Mouse (Mus musculus) central nervous system, embryonic 14 days (tissue): ENCODE data around the gene Ppp1r12c. TPM values are rescaled to one million over a fixed set of nuclear protein-coding genes. Genes with fewer than 3 reads are reported as not detected.

ENCODE experiments used
- polyA plus RNA-seq: library from polyadenylated mRNA; depleted of rRNA; stranded (reverse); fragments of >200 nt; gene quantifications from 2 replicates; pipeline ENCODE4 v1.2.3, GENCODE M21; 2012; rRNA removed

Ppp1r12c gene
- 97.6 and 105 TPM in 2 replicates for polyA plus RNA-seq

DNA sequence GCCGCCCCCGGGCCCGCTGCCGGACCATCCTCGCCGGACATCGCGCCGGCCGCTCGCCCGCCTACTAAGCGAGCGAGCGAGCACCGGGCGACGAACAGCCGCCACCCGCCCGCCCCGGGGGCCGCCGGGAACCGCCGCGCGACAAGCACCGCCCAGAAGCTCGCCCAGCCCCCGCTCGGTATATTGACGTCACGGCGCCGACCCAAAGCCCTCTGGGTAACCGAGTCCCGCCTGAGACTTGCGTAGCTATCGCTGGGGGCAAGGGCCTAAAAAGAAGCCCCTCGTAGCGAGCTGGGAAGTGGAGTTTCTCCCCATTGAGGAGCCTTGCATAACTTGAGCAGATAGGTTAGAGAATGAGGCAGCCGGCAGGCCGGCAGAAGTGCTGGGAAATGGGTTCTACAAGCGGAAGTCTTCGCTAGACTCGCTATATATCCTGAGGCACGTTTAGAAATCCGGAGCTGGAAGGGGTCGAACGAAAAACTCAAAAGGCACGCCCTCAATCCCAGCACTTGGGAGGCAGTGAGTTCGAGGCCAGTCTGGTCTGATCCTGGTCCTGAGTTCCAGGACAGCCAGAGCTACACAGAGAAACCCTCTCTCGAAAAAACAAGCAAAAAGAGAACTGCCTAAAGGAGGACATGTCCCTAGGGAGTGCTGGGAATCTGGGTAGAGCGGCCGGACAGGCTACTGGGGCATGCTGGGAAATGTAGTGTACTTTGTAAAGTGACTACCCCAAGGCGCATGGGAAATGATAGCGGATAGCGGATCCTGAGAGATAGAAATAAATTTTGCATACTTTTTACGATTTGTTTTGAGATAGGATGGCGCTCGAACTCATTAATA is at the start of gene Ppp1r12c:
Gene Ppp1r12c (minus strand): TSS at position 123 of the 840 bp plus-strand sequence.

DNA sequence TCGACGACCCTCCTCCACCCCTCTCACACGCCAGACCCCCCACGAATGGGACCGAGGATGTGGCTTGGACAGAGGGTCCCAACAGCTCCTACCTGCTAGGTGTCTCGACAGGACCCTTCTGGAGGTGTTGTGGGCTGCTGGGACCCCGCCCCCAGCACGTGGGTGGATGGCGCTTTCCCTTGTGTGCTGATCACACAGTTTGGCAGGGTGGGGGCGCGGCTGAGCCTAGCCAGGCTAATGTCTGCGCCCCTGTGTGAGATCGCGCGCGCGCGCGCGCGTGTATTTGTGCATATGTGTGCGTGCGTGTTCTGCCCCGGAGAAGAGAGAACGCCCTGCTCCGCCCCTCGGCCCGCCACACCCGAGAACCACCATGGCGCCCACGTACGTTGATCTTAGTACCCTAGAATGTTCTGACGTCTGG is 45.8 kb upstream of the Ppp1r12c start, which contains the start of gene Syt5:
Gene Syt5 (minus strand): TSS at position 321 of the 421 bp plus-strand sequence.

GRCm38 (mm10) chr7:4532005-4532729 is 30.7 kb upstream of the Ppp1r12c start, which contains the start of gene Dnaaf3:
Gene Dnaaf3 (minus strand): TSS chr7:4532453.

DNA sequence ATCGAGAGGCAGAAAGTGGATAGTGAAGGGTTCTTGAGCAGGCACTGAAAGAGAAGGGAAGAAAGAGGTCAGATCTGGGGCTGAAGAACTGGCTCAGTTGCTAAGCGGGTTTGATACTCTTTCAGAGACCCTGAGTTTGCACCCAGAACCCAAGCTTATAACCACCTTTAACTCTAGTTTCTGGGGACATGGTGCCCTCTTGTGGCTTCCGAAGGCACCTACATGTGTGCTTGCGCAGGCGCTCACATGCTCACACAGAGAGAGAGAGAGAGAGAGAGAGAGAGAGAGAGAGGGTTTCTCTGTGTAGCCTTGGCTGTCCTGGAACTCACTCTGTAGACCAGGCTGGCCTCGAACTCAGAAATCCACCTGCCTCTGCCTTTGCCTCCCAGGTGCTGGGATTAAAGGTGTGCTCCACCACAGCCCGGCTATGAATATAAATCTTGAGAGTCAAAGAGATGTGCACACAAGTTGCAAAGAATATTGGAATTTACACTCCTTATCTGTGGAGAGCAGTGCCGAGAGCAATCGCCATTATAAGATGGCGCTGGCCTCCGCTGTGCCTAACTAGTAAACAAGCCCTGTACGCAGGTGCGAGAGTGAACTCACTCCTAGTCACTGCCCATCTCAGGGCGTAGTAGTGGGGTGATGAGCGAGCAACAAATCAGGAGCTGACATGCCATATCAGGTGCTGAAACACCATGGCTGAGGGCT is 22.9 kb upstream of the Ppp1r12c start, which contains the start of gene Tnni3:
Gene Tnni3 (minus strand): TSS at position 18 of the 711 bp plus-strand sequence.

DNA sequence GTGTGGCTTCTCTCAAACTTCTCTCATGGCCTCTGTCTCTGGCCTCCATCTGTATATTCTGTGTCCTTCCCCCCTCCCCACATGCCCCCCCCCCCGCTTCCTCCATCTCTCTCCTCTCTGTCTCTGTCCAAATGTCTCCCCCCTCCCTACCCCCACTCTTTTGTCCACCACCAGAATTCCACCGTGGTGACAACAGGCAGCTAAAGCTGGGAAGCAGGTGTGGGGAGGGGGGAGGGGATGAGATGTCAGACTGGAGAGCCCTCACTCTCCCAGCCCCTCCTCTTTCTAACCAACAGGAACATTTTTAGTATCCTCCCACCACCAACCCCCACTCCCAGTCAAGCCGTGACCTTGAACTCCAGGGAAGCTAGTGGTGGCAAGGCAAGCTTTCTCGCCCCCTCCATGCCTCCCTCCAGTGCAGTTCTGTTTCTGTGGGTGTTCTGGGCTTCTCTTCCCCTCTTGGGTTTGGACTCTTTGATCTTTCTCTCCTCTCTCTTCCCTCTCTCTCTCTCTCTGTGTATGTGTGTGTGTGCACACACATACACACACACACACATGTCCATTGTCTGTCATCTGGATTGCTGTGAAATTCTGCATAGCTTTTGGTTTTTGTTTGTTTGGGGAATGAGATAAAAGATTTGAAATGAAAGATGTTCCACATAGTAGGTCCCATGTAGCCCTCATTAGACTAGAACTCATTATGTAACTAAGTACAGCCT is 15.0 kb upstream of the Ppp1r12c start, which contains the start of gene Tnnt1:
Gene Tnnt1 (minus strand): TSS at position 51 of the 719 bp plus-strand sequence.

DNA sequence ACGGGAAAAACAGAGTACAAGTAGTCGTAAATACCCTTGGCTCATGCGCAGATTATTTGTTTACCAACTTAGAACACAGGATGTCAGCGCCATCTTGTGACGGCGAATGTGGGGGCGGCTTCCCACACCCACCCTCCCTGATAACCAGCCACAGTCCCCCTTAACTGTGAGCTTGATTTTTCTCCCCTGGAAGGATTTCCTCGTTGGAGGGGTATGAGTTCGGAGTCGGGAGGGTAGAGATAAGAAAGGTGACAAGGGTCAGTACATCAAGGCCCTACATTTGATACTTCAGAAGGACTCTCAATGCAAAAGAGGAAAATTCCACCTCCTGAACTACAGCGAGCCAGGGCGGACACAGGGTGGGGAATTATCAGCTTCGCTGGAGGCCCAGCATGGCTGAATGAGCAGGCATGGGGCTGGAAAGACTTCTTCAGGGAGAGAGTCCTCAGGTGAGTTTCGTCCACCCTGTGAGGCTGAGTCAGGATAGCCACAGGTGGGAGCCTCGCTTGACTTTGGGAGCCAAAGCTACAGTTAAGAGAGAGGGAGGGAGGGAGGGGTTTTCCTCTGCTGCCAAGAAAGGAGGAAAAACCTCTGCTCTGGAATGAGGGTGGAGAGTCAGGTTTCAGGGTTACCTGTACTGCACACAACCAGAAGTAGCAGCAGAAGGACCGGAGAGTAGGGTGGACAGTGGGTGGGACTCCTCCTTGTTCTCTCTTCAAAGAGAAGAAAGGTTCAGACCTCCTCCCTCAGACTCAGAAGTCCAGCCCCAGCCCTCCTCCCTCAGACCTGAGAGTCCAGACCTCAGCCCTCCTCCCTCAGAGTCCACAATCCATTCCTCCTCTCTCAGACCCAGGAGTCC is 40.7 kb downstream of the Ppp1r12c start, which contains the start of gene Eps8l1:
Gene Eps8l1 (plus strand): TSS at position 99 of the 859 bp plus-strand sequence.

DNA sequence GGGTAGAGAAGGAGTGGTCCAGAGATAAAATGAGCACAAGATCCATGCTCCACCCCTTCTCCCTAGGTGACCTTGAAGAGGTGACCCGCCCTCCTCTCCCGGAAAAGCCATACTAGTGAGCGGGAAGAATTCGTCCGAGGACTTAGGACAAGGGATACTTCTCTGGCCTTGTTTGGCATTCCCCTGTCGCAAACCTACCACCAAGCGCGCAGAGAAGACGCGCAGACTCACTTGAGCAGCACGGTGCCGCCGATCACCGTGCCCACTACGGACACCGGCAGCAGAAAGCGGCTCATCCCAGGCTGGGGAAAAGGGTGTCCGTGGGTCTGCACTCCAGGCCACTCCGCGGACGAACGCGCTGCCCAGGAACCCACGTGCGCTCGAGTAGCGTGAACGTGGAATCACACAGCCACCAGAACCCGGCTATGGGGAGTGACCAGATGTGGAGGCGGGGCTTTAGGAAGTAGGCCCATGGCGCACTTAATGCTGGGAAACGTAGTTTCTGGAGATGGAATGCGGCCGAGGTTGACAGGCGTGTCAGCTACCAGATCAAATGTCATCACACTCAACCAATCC is 56.2 kb downstream of the Ppp1r12c start, which contains the start of gene Rdh13:
Gene Rdh13 (minus strand): TSS at position 434 of the 576 bp plus-strand sequence.

Other genes starting within 250 kb of the Ppp1r12c start
- not detected in 2 replicates for gene Ncr1, start 164.0 kb downstream of the Ppp1r12c start, polyA plus RNA-seq
- 0.03 and 0.07 TPM in 2 replicates for gene Gp6, start 103.9 kb downstream of the Ppp1r12c start, polyA plus RNA-seq
- gene Rdh13, start 56.0 kb downstream of the Ppp1r12c start, polyA plus RNA-seq: 31.2 and 34.3 TPM in 2 replicates
- 3.0 and 5.5 TPM in 2 replicates for gene Eps8l1, start 41.0 kb downstream of the Ppp1r12c start, polyA plus RNA-seq
- gene Tnnt1, start 14.7 kb upstream of the Ppp1r12c start, polyA plus RNA-seq: 3.6 and 45.1 TPM in 2 replicates
- gene Tnni3, start 22.5 kb upstream of the Ppp1r12c start, polyA plus RNA-seq: 6.4 and 7.6 TPM in 2 replicates
- gene Dnaaf3, start 30.8 kb upstream of the Ppp1r12c start, polyA plus RNA-seq: 6.0 and 6.2 TPM in 2 replicates
- gene Syt5, start 45.9 kb upstream of the Ppp1r12c start, polyA plus RNA-seq: 74.4 and 85.2 TPM in 2 replicates
- 0.98 and 1.2 TPM in 2 replicates for gene Ptprh, start 102.4 kb upstream of the Ppp1r12c start, polyA plus RNA-seq
- 59.1 and 59.5 TPM in 2 replicates for gene Tmem86b, start 129.7 kb upstream of the Ppp1r12c start, polyA plus RNA-seq
- 110 and 116 TPM in 2 replicates for gene Ppp6r1, start 157.3 kb upstream of the Ppp1r12c start, polyA plus RNA-seq
- gene Hspbp1, start 183.4 kb upstream of the Ppp1r12c start, polyA plus RNA-seq: 75.4 and 76.6 TPM in 2 replicates
- gene Brsk1, start 188.9 kb upstream of the Ppp1r12c start, polyA plus RNA-seq: 107 and 116 TPM in 2 replicates
- 0.05 and 0.06 TPM in 2 replicates for gene Tmem150b, start 223.6 kb upstream of the Ppp1r12c start, polyA plus RNA-seq
- gene Kmt5c, start 238.4 kb upstream of the Ppp1r12c start, polyA plus RNA-seq: 175 and 185 TPM in 2 replicates